ENCODE assay signal across 9 mouse cellular contexts in genomic region chr3:90537905-90538296, GRCm38 (mm10). TPM values are rescaled to one million over a fixed set of nuclear protein-coding genes. Genes with fewer than 3 reads are reported as not detected.
DNase-seq lines count a peak whose midpoint lies in the region; ATAC-seq and TF ChIP-seq lines count a peak whose summit lies in the region.
"Had no signal": no experiment of that assay in that cellular context is flagged by ENCODE, and none has a peak within 500 bp of the region (broad histone marks: within the 10 kb centered on the region; RNA-seq: fewer than 3 reads in every experiment).

No protein-coding gene starts in this region.

- no peaks in the 10 kb centered on the region for H3K9me3 ChIP-seq in kidney, embryonic 14.5 days (ENCODE audit: control insufficient read depth, low read length)
- H3K9me3 ChIP-seq in limb, embryonic 15.5 days = no peaks in the 10 kb centered on the region
- no peaks in the 10 kb centered on the region for H3K9me3 ChIP-seq in stomach, embryonic 14.5 days (ENCODE audit: control insufficient read depth, low read depth, low read length)
- no peaks in the 10 kb centered on the region for H3K9me3 ChIP-seq in forebrain, embryonic 15.5 days
- H3K9me3 ChIP-seq: hindbrain, embryonic 13.5 days; midbrain, embryonic 12.5 days had no signal

- H3K27ac ChIP-seq in kidney, embryonic 14.5 days (ENCODE audit: low read depth, low read length) = peak overlapping the region; percentile 84
- H3K27ac ChIP-seq in spleen, adult 2 months (ENCODE audit: insufficient read depth, low read length) = no peak overlapping the region
- peak overlapping the region; percentile 75 for H3K27ac ChIP-seq in limb, embryonic 15.5 days
- H3K27ac ChIP-seq in stomach, embryonic 14.5 days (ENCODE audit: low read length) = peak overlapping the region; percentile 84
- no peak overlapping the region for H3K27ac ChIP-seq in forebrain, embryonic 15.5 days (replicated peaks)
- H3K27ac ChIP-seq: hindbrain, embryonic 13.5 days; midbrain, embryonic 12.5 days had no signal

- no peak for TF ChIP-seq POLR2A in spleen, adult 2 months (IDR thresholded peaks at IDR 0.05; ENCODE audit: low read depth, low read length)

- H3K36me3 ChIP-seq in kidney, embryonic 14.5 days (ENCODE audit: control insufficient read depth, insufficient read depth, low read length) = no peaks in the 10 kb centered on the region
- H3K36me3 ChIP-seq in spleen, adult 2 months (ENCODE audit: control insufficient read depth, insufficient read depth, low read length) = no peaks in the 10 kb centered on the region
- H3K36me3 ChIP-seq in limb, embryonic 15.5 days = no peaks in the 10 kb centered on the region
- H3K36me3 ChIP-seq in stomach, embryonic 14.5 days (ENCODE audit: control insufficient read depth, insufficient read depth, low read length) = no peaks in the 10 kb centered on the region
- H3K36me3 ChIP-seq in forebrain, embryonic 15.5 days = no peaks in the 10 kb centered on the region
- H3K36me3 ChIP-seq: hindbrain, embryonic 13.5 days; midbrain, embryonic 12.5 days had no signal

- no peak for DNase-seq in kidney, adult 9 months
- DNase-seq in spleen, adult 2 months (ENCODE audit: low read depth in 1 of 2, low spot score in 2 of 2) = no peak
- DNase-seq in spleen, postnatal 14 days (ENCODE audit: low spot score in 2 of 2) = no peak

- no peaks in the 10 kb centered on the region for H3K27me3 ChIP-seq in kidney, embryonic 14.5 days (ENCODE audit: control insufficient read depth, insufficient read depth, low read length)
- H3K27me3 ChIP-seq in spleen, adult 2 months (ENCODE audit: control insufficient read depth, insufficient read depth, low read length) = no peaks in the 10 kb centered on the region
- H3K27me3 ChIP-seq in limb, embryonic 15.5 days = no peaks in the 10 kb centered on the region
- H3K27me3 ChIP-seq in stomach, embryonic 14.5 days (ENCODE audit: control insufficient read depth, insufficient read depth, low read length) = no peaks in the 10 kb centered on the region
- H3K27me3 ChIP-seq in forebrain, embryonic 15.5 days = no peaks in the 10 kb centered on the region

- peak overlapping the region; percentile 33 for H3K4me2 ChIP-seq in kidney, embryonic 14.5 days (replicated peaks; ENCODE audit: low read depth, low read length)
- peak overlapping the region; percentile 31 for H3K4me2 ChIP-seq in limb, embryonic 15.5 days
- peak overlapping the region; percentile 41 for H3K4me2 ChIP-seq in stomach, embryonic 14.5 days (replicated peaks; ENCODE audit: low read depth, low read length)
- no peak overlapping the region for H3K4me2 ChIP-seq in forebrain, embryonic 15.5 days (replicated peaks)
- H3K4me2 ChIP-seq: hindbrain, embryonic 13.5 days; midbrain, embryonic 12.5 days had no signal

- peaks cover 11% of the 10 kb centered on the region; the same call in 1 of the 2 replicates for H3K4me1 ChIP-seq in kidney, embryonic 14.5 days (ENCODE audit: control insufficient read depth, insufficient read depth, low read length)
- no peaks in the 10 kb centered on the region for H3K4me1 ChIP-seq in spleen, adult 2 months (ENCODE audit: control insufficient read depth, insufficient read depth, insufficient read length)
- peaks cover 31% of the 10 kb centered on the region for H3K4me1 ChIP-seq in limb, embryonic 15.5 days
- H3K4me1 ChIP-seq in stomach, embryonic 14.5 days (ENCODE audit: control insufficient read depth, insufficient read depth, low read length) = peaks cover 6% of the 10 kb centered on the region; the same call in 1 of the 2 replicates
- peaks cover 7% of the 10 kb centered on the region for H3K4me1 ChIP-seq in forebrain, embryonic 15.5 days

- 79% methylated on average over 5 of the region's 5 CpGs for WGBS in kidney, embryonic 14.5 days
- WGBS in spleen, adult 2 months = 81% methylated on average over 5 of the region's 5 CpGs
- WGBS in limb, embryonic 15.5 days = 72% methylated on average over 5 of the region's 5 CpGs
- WGBS in stomach, embryonic 14.5 days = 68% methylated on average over 5 of the region's 5 CpGs
- 85% methylated on average over 5 of the region's 5 CpGs for WGBS in forebrain, embryonic 15.5 days

- peak overlapping the region; percentile 26; the same call in 1 of the 2 replicates for H3K4me3 ChIP-seq in kidney, embryonic 14.5 days (ENCODE audit: low read length)
- 0 out of 2 replicates have a peak overlapping the region, but pooled peaks have one; percentile 7 for H3K4me3 ChIP-seq in spleen, adult 2 months (ENCODE audit: extremely low read depth, insufficient read depth, insufficient read length)
- H3K4me3 ChIP-seq in limb, embryonic 15.5 days = peak overlapping the region; percentile 29
- H3K4me3 ChIP-seq in stomach, embryonic 14.5 days (ENCODE audit: low read depth, low read length) = peak overlapping the region; percentile 26
- H3K4me3 ChIP-seq in forebrain, embryonic 15.5 days = no peak overlapping the region
- H3K4me3 ChIP-seq: hindbrain, embryonic 13.5 days; midbrain, embryonic 12.5 days had no signal

- H3K9ac ChIP-seq in kidney, embryonic 14.5 days (ENCODE audit: low read depth, low read length) = peak overlapping the region; percentile 51; the same call in 1 of the 2 replicates
- no peak overlapping the region for H3K9ac ChIP-seq in limb, embryonic 15.5 days
- peak overlapping the region; percentile 26 for H3K9ac ChIP-seq in stomach, embryonic 14.5 days (replicated peaks; ENCODE audit: low read depth, low read length)
- H3K9ac ChIP-seq in forebrain, embryonic 15.5 days (replicated peaks) = no peak overlapping the region
- H3K9ac ChIP-seq: hindbrain, embryonic 13.5 days; midbrain, embryonic 12.5 days had no signal

- TF ChIP-seq CTCF in spleen, adult 2 months (IDR thresholded peaks at IDR 0.05; ENCODE audit: extremely low read depth, insufficient read depth, insufficient read length, insufficient replicate concordance) = no peak

- no peak for ATAC-seq in kidney, embryonic 14.5 days (ENCODE audit: low FRiP score, low TSS enrichment)
- no peak for ATAC-seq in limb, embryonic 15.5 days (ENCODE audit: insufficient number of reproducible peaks, low FRiP score, low TSS enrichment, low read depth)
- ATAC-seq in stomach, embryonic 14.5 days (ENCODE audit: insufficient number of reproducible peaks, insufficient read depth, low FRiP score, low read depth) = no peak
- no peak for ATAC-seq in forebrain, embryonic 15.5 days (replicated peaks)

RNA-seq across cellular contexts. Expression of gene S100a16, which starts 0.8 kb away (rescaled TPM):
- polyA plus RNA-seq in kidney, embryonic 14.5 days (2014; fragmentation: Nextera tagmentation; extraction: Ambion mirVana) = 175 and 198 TPM in 2 replicates
- 15.9 and 18.7 TPM in 2 replicates for polyA plus RNA-seq in spleen, adult 2 months (2012; rRNA removed)
- polyA plus RNA-seq in limb, embryonic 15.5 days (2015; fragmentation: Nextera tagmentation; extraction: Ambion mirVana) = 426 and 454 TPM in 2 replicates
- 244 and 247 TPM in 2 replicates for polyA plus RNA-seq in stomach, embryonic 14.5 days (2014; fragmentation: Nextera tagmentation; extraction: Ambion mirVana)
- 31.7 and 40.0 TPM in 2 replicates for polyA plus RNA-seq in forebrain, embryonic 15.5 days (2015; fragmentation: Nextera tagmentation; extraction: Ambion mirVana)

RNA-seq across cellular contexts. Expression of gene S100a14, which starts 11.2 kb away (rescaled TPM):
- polyA plus RNA-seq in kidney, embryonic 14.5 days (2014; fragmentation: Nextera tagmentation; extraction: Ambion mirVana) = 1.1 and 1.6 TPM in 2 replicates
- polyA plus RNA-seq in spleen, adult 2 months (2012; rRNA removed) = 0.06 TPM in 1 of 2 replicates, not detected in the other
- polyA plus RNA-seq in limb, embryonic 15.5 days (2015; fragmentation: Nextera tagmentation; extraction: Ambion mirVana) = 171 TPM in 2 replicates
- 14.0 and 17.0 TPM in 2 replicates for polyA plus RNA-seq in stomach, embryonic 14.5 days (2014; fragmentation: Nextera tagmentation; extraction: Ambion mirVana)
- polyA plus RNA-seq in forebrain, embryonic 15.5 days (2015; fragmentation: Nextera tagmentation; extraction: Ambion mirVana) = not detected in 2 replicates
- polyA plus RNA-seq: hindbrain, embryonic 13.5 days; midbrain, embryonic 12.5 days had no signal

RNA-seq across cellular contexts. Expression of gene S100a3, which starts 22.5 kb away (rescaled TPM):
- 0.06 TPM in 1 of 2 replicates, not detected in the other for polyA plus RNA-seq in kidney, embryonic 14.5 days (2014; fragmentation: Nextera tagmentation; extraction: Ambion mirVana)
- polyA plus RNA-seq in spleen, adult 2 months (2012; rRNA removed) = 0.46 and 0.55 TPM in 2 replicates
- polyA plus RNA-seq in limb, embryonic 15.5 days (2015; fragmentation: Nextera tagmentation; extraction: Ambion mirVana) = 1.8 and 2.6 TPM in 2 replicates
- polyA plus RNA-seq in stomach, embryonic 14.5 days (2014; fragmentation: Nextera tagmentation; extraction: Ambion mirVana) = 0.42 and 0.62 TPM in 2 replicates
- 0.06 and 0.50 TPM in 2 replicates for polyA plus RNA-seq in forebrain, embryonic 15.5 days (2015; fragmentation: Nextera tagmentation; extraction: Ambion mirVana)
- polyA plus RNA-seq: midbrain, embryonic 12.5 days had no signal

RNA-seq across cellular contexts. Expression of gene S100a13, which starts 23.7 kb away (rescaled TPM):
- polyA plus RNA-seq in kidney, embryonic 14.5 days (2014; fragmentation: Nextera tagmentation; extraction: Ambion mirVana) = 30.2 and 38.0 TPM in 2 replicates
- polyA plus RNA-seq in spleen, adult 2 months (2012; rRNA removed) = 27.0 and 30.0 TPM in 2 replicates
- 52.1 and 55.0 TPM in 2 replicates for polyA plus RNA-seq in limb, embryonic 15.5 days (2015; fragmentation: Nextera tagmentation; extraction: Ambion mirVana)
- 31.2 and 33.5 TPM in 2 replicates for polyA plus RNA-seq in stomach, embryonic 14.5 days (2014; fragmentation: Nextera tagmentation; extraction: Ambion mirVana)
- 8.1 and 8.5 TPM in 2 replicates for polyA plus RNA-seq in forebrain, embryonic 15.5 days (2015; fragmentation: Nextera tagmentation; extraction: Ambion mirVana)

RNA-seq across cellular contexts. Expression of gene S100a1, which starts 23.7 kb away (rescaled TPM):
- polyA plus RNA-seq in kidney, embryonic 14.5 days (2014; fragmentation: Nextera tagmentation; extraction: Ambion mirVana) = 50.7 and 55.9 TPM in 2 replicates
- 15.9 and 28.8 TPM in 2 replicates for polyA plus RNA-seq in spleen, adult 2 months (2012; rRNA removed)
- 38.7 and 40.1 TPM in 2 replicates for polyA plus RNA-seq in limb, embryonic 15.5 days (2015; fragmentation: Nextera tagmentation; extraction: Ambion mirVana)
- polyA plus RNA-seq in stomach, embryonic 14.5 days (2014; fragmentation: Nextera tagmentation; extraction: Ambion mirVana) = 46.8 and 48.5 TPM in 2 replicates
- 9.0 and 11.4 TPM in 2 replicates for polyA plus RNA-seq in forebrain, embryonic 15.5 days (2015; fragmentation: Nextera tagmentation; extraction: Ambion mirVana)

Comparison
In these comparisons a context has a peak if more than half of its experiments do, and no peak if none do; other contexts are left out.
1. H3K27ac ChIP-seq: peak in kidney, embryonic 14.5 days (single experiment), limb, embryonic 15.5 days (single experiment) and stomach, embryonic 14.5 days (single experiment); none in spleen, adult 2 months (single experiment) and forebrain, embryonic 15.5 days (single experiment).
2. H3K9ac ChIP-seq: peak in kidney, embryonic 14.5 days (single experiment) and stomach, embryonic 14.5 days (single experiment); none in limb, embryonic 15.5 days (single experiment) and forebrain, embryonic 15.5 days (single experiment).